Mouse (Mus musculus) lung, postnatal 14 days (tissue): Measurements from ENCODE around the gene BC107364.
"Not testable (repeated sequence)": the region's sequence is repeated elsewhere in the genome, so short reads cannot be mapped to it uniquely, and the experiment has no call there.

Experiments used
- DNase-seq: peaks from one replicate; pipeline ENCODE4 v3.0.0; 2021

BC107364 gene

GRCm38 (mm10) chr3:96449762-96450585 lies 2.1 kb downstream of the BC107364 start:
- not testable (repeated sequence) for DNase-seq

DNA sequence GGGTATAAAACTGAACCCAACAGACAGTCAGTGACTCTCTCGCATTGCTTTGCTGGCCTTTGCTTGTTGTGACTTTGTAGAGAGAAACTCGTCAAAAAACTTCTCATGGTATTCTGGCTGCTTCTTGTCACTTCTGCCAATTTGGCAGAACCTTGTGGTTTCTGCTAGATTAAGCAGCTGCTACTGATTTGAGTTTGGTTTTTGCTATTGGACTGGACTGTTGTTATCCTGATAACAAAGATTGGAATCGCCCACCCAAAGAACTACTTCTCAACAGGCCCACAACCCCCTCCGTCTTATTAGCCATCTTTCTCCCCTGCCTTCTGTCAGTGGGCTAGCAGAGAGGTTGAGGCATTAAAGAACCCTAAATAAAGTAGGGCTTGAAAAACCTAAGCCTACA lies 6.7 kb downstream of the BC107364 start:
- DNase-seq: no peak

DNA sequence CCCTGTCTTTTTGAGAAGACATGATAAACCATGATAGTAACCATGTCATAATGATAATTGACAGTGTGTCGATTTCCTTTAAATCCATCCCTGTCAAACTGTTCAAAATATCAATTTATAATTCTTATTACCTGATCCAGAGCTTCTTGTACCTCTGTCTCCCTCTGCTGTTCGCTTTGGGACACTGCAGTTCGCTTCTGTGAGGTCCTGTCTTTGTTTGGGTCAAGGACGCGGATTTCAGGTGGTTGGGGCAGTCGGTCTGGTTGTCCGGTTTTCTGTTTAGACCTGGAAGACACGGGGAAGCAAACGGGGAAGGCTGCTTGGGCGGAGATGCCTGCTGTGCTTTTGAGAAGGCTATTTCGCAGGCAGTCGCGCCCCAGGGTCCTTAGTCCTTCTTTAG lies 11.5 kb downstream of the BC107364 start:
- DNase-seq: peak; percentile 75

DNA sequence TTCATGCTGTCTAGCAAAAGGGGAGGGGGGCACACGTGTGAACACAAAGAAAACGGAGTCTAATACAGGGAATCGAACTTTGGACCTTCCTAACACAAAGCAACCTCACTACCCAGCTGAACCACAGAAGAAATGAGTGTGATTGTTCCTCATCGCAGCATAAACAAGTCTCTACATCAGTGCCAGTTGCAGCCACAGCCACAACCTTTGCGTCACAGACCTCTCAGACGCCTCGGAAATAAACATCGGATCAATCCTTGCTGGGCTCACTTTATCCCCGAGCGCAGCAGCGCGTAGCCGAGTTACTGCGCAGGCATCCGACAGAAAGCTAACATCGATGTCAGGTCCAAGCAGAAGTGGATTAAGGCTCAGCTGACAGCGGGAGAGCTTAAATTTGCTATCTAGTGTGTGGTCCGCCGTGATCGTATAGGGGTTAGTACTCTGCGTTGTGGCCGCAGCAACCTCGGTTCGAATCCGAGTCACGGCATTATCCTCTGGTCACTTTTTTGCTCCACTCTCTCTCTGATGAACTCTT lies 16.5 kb downstream of the BC107364 start:
- no peak for DNase-seq

DNA sequence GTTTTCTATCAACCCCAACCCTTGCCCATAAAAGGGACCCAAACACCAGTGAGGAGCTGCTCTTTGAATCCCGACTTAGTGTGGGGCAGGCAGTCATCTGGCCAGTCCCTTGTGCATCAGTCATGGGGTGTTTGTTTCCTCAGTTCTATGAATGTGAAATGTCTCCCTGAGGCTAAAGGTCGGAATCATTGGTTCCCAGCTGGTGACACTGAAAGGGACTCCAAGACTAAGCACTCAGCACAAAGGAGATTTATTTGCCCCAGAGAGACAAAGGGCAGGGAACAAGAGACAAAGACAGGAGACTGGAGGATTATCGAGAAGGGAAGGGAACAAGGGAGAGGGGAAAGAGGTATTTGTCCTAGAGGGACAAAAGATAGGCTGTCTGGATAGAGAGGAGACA lies 19.9 kb downstream of the BC107364 start:
- no peak for DNase-seq

GRCm38 (mm10) chr3:96429819-96430132 lies 22.3 kb downstream of the BC107364 start:
- DNase-seq: no peak

DNA sequence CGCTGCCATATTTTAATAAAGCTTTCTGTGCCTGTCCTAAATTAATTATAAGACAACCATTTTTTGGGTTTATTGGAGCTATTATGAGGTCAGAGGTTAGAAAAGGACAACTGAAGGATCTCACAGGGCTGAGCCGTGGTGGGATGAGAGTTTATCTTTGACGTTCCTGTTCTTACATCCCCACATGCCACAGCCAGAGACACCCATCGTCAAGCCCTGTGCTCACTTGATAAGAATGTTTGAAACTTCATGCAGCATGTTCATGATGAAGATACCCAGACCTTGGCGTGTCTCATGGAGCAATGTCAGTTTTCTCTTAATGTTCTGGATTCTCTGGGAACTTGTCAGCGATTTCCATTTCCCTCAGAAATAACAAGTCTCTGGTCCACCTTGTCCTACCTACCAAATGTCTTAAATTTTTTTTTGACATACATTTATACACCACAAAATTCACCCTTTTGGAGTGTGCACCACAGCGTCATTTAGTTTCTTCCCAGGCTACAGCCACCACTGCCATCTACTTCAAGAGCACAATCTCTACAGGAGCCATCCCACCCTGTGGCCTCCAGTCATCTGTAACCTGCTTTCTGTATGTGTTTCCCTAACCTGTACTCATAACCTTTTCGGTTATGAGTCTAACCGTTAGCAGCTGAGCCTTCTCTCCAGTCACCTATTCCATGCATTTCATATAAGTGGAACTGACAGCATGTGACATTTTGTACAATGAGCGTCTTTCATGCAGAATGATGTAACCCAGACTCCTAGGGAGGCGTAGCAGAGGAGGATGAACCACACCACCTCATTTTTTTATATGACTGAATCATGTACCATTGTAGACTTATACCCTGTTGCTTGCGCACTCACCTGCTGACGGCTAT lies 22.9 kb downstream of the BC107364 start:
- DNase-seq: no peak

DNA sequence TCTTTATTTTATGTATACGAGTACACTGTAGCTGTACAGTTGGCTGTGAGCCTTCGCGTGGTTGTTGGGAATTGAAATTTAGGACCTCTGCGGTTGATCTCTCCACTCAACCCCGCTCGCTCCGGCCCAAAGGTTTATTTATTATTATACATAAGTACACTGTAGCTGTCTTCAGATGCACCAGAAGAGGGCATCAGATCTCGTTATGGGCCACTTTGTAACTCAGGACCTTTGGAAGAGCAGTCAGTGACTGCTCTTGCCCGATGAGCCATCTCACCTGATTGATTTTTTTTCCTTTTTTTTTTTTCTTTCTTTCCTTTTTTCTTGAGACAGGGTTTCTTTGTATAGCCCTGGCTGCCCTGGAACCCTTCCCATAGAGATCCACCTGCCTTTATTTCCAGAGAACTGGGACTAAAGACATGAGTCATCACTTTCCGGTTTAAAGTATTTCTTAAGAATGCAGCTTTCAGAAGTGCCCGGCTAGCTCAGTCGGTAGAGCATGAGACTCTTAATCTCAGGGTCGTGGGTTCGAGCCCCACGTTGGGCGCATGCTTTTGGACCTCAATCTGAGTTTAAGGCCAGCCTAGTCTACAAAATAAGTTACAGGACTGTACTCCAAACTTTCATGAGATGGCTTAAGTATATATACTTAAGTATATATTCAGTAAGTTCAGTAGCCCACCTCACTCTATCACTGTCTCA lies 24.2 kb downstream of the BC107364 start:
- no peak for DNase-seq

DNA sequence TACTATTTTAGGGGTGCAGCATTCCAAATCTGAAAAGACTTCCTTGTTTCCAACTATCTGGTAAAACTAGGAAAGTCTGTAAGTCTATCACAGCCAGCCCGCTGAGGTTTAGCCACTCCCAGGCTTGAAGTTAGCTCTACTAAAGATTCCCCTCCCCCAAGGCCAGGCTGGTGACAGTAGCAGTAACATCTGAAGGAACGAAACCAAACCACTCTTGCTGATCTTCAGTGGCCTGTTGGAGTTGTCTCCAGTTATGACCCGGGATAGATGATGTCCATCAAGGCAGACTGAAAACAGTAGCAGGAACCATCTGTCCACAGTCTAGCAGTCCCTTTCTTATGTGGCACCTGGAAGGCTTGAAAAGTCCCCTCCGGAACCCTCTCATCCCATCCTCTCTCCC lies 24.8 kb downstream of the BC107364 start:
- DNase-seq: no peak

- DNase-seq: no peak
These were observed 25.8 kb downstream of the BC107364 start for GRCm38 (mm10) chr3:96426268-96426667.

- DNase-seq: not testable (repeated sequence)
These were observed 27.7 kb downstream of the BC107364 start for GRCm38 (mm10) chr3:96424447-96424846.

GRCm38 (mm10) chr3:96423889-96424288 lies 28.2 kb downstream of the BC107364 start:
- DNase-seq: no peak

DNA sequence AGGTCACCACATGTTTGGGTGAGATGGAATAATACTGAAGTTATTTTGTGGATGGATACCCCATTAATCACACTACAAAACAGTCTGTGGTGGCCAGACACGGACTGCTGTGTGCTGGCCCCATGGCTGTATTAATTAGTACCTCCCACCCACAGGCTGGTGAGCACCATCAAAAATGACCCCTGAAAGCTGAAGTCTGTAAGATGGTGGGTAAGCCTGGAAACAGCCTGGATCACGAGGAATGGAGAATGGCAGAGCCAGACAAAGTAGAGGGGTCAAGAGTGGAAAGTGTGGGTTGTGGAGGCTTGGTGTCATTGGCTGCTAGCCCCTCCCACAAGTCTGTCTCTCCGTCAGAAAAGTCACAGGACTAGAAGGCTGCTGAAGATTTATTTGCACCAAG lies 31.3 kb downstream of the BC107364 start:
- DNase-seq: no peak

- DNase-seq: not testable (repeated sequence)
These were observed 33.2 kb downstream of the BC107364 start for GRCm38 (mm10) chr3:96418902-96419301.

DNA sequence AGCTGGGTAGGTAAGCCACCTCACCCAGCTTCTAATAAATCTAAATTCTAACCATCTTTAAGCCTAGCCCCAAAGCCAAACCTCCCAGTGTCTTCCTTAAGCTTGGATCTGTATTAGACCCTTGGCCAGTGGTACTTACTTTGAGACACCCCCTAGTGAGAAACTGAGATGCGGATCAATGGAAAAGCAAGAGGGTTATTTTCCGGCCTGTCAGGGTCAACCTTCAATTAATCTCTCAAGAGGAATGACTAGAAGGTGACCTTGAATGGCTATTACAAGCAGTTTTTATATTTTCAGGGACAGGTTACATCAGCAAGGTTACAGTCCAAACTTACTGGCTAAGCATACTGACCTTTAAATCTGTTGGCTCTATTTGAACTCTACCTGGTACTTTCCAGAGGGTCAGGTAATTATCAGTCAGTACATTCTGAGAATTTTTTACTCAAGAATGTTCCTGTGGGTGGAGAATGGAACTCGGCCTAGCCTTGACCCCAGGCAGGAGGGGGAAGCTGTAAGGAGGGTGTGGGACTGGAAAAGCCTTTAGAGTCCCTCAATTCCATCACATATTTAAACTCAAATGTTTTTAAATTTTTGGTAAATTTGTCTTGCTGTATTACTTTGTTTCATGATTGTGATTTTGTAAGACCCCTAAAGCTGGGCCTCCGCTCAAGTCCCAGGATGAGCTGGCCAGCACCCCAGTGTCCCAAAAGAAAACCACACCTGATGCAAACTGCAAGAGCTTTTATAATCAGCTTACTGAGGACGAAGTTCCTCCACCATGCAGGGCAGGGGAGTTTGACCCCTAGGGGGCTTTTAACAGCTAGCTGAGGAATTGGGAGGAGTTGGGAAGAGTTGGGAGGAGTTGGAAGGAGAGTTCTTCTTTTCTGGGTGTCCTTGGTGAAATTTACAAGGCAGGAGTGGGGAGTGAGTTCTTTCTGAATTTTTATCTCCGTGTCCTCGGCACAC lies 34.0 kb downstream of the BC107364 start:
- no peak for DNase-seq

GRCm38 (mm10) chr3:96416595-96416994 lies 35.5 kb downstream of the BC107364 start:
- DNase-seq: no peak

DNA sequence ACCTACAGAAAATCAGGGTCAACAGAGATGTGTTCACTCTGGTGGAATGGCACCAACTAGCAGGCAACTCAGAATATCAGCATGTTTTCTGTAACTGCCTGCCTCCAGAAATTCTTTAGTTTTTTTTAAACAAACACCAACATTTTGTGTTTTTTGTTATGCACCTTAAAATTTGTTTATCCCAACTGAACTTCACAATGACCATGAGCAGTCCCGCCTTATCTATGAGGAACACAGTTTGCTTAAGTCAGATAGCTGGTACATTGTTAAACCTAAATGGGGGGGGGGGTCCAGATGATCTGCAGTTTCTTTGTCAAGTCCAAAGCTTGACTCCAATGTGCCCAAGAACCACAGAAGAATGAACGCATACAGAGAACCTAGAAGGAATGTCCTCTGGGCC lies 36.0 kb downstream of the BC107364 start:
- DNase-seq: no peak

GRCm38 (mm10) chr3:96414951-96415327 lies 37.2 kb downstream of the BC107364 start:
- no peak for DNase-seq

GRCm38 (mm10) chr3:96414126-96414950 lies 37.8 kb downstream of the BC107364 start:
- peak; percentile 82 for DNase-seq

DNA sequence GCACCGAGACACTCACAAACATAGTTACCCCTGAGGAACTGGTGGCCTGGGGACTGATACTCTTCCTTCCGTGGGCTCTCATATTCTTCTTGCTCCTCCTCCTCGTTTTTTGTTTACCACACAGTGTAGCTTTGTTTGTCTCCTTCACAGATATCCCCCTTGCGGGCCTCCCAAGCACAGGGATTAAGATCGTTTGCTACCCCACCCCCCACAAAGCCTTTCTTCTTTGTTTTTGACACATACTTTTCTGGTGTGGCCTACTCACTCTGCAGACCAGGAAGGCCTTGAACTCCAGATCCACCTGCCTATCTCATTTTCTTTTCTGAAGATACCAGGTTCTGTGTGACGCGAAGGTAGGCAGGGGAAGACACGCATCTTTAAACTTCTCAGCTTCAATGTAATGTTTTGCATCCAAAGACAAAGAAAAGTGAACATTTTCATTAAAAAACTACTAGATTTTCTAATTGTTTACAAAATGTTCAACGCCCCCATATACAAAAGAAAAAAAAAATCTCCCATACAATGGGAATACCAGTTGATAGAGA lies 38.5 kb downstream of the BC107364 start:
- no peak for DNase-seq

DNA sequence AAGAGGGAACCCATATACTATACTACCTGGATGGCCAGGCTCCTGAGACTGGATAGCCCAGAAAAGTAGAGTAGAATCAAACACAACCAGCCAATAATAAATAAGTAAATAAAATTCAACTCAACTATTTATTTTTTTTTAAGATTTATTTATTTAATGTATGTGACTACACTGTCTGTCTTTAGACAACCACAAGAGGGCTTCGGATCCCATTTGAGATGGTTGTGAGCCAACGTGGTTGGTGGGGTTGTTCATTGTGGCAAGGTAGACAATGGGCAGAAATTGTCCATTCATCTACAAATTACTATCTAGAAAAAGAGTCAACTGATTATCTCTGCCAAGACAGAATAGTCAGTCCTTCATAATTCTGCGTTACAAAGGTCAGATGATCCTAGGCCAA lies 40.3 kb downstream of the BC107364 start:
- no peak for DNase-seq
